Mouse (Mus musculus) forebrain, postnatal 0 days (tissue): Measurements from ENCODE around the gene Ugt1a9. TPM values are rescaled to one million over a fixed set of nuclear protein-coding genes. Genes with fewer than 3 reads are reported as not detected.

Experiments used
- ATAC-seq: fragments of 200-750 bp; cut with Nextera tagmentation; 2 replicates; pipeline ENCODE4 v1.8.0; 2017; ENCODE audit warnings: mild to moderate bottlenecking, moderate library complexity
- DNase-seq: peaks from one replicate; pipeline ENCODE4 v3.0.0-alpha.2; 2015
- H3K27ac ChIP-seq: fragments of 300-500 bp; sonication (generic); 2 replicates; pipeline ENCODE4 v1.5.1; 2014; ENCODE audit warnings: low read depth, mild to moderate bottlenecking, antibody characterized with exemption, low read length, moderate library complexity, mixed read lengths
- H3K27me3 ChIP-seq: fragments of 300-500 bp; sonication (generic); 2 replicates; pipeline ENCODE4 v1.6.1; 2014; ENCODE audit warnings: mild to moderate bottlenecking, low read length, mixed read lengths; ENCODE audit not compliant: insufficient read depth
- H3K36me3 ChIP-seq: fragments of 300-500 bp; sonication (generic); 2 replicates; pipeline ENCODE4 v1.6.1; 2014; ENCODE audit warnings: mild to moderate bottlenecking, moderate library complexity; ENCODE audit not compliant: insufficient read depth
- H3K4me1 ChIP-seq: fragments of 300-500 bp; sonication (generic); 2 replicates; pipeline ENCODE4 v1.6.1; 2014; ENCODE audit warnings: antibody characterized with exemption; ENCODE audit not compliant: insufficient read depth
- H3K4me2 ChIP-seq: fragments of 300-500 bp; sonication (generic); 2 replicates; pipeline ENCODE4 v1.6.1; 2014; ENCODE audit warnings: low read depth, mild to moderate bottlenecking, moderate library complexity
- H3K4me3 ChIP-seq: fragments of 300-500 bp; sonication (generic); 2 replicates; pipeline ENCODE4 v1.5.1; 2014; ENCODE audit warnings: low read depth, low read length, mixed read lengths
- H3K9ac ChIP-seq: fragments of 300-500 bp; sonication (generic); 2 replicates; pipeline ENCODE4 v1.6.1; 2014; ENCODE audit warnings: mild to moderate bottlenecking
- H3K9me3 ChIP-seq: fragments of 300-500 bp; sonication (generic); 2 replicates; pipeline ENCODE4 v1.6.1; 2016; ENCODE audit warnings: low read length
- CTCF ChIP-seq: sonication (generic); IDR thresholded peaks from 2 replicates; pipeline ENCODE4 v1.5.1; 2016; ENCODE audit warnings: antibody characterized with exemption, control low read depth, low read depth
- WGBS: fragments of 180-500 bp; shearing (Covaris S2); extraction: QIAGEN DNeasy Blood & Tissue Kit; methylation state at CpG from one replicate; pipeline ENCODE4 v1.1.7; 2014; 5-methylcytosine and 5-hydroxymethylcytosine counted together
- polyA plus RNA-seq: library from polyadenylated mRNA; unstranded; fragments of >200 nt; fragmentation: Nextera tagmentation; extraction: Ambion mirVana; gene quantifications from 2 replicates; pipeline ENCODE4 v1.2.1, GENCODE M21; 2015
- total RNA-seq: library from RNA; depleted of rRNA; stranded (reverse); fragments of >200 nt; gene quantifications from 2 replicates; pipeline ENCODE4 v1.2.3, GENCODE M21; 2014

Gene Ugt1a9
- total and polyA plus RNA-seq, 2 experiments from 2014 or later: not detected

DNA sequence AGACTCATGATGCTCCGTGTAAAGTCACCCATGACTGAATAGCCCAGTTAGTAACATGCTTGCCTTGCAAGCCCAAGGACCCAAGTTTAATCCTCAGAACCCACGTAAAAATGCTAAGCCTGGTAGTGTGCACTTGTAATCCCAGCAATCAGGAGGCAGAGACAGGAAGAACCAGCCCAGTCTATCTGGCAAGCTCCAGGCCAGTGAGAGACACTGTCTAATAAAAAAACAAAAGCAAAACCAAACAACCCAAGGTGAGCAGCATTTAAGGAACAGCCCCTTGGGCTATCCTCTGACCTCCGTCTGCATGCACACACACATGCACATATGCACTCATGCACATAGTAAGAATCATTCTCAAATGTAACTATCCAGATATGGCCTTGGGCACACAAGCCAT, 159.0 kb downstream of the Ugt1a9 start:
- 80% methylated on average over 3 of the region's 3 CpGs for WGBS
- no peak for ATAC-seq
- Histone ChIP-seq H3K27ac (no peak overlapping the region), H3K27me3 (no peaks in the 10 kb centered on the region), H3K4me3 (no peak overlapping the region), H3K9ac (no peak overlapping the region), H3K36me3 (no peaks in the 10 kb centered on the region), H3K9me3 (peaks cover 93% of the 10 kb centered on the region), H3K4me1 (no peaks in the 10 kb centered on the region), H3K4me2 (no peak overlapping the region)
- DNase-seq: no peak
- TF ChIP-seq CTCF: no peak

DNA sequence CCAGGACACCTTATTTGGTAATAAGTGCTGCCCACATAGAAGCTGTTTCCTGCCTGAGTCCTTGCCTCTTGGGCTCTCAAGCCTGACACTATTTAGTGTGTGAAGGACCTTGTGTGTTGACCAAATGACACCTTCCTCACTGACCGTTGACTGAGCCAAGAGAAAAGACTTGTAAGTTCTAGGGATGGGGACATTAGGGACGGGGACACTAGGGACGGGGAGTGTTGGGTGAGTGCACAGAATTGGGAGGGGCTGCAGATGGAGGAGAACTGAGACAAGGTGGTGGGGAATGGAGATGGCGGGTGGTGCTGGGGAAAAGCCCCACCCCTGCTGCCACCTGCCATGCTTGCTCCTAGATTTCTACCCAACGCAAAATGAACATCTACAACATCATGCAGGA, 159.4 kb downstream of the Ugt1a9 start:
- no peak for ATAC-seq
- Histone ChIP-seq H3K27ac (no peak overlapping the region), H3K9ac (no peak overlapping the region), H3K36me3 (no peaks in the 10 kb centered on the region), H3K4me2 (no peak overlapping the region), H3K27me3 (no peaks in the 10 kb centered on the region), H3K4me1 (no peaks in the 10 kb centered on the region), H3K9me3 (peaks cover 97% of the 10 kb centered on the region), H3K4me3 (no peak overlapping the region)
- DNase-seq: no peak
- WGBS: 88% methylated on average over 5 of the region's 5 CpGs
- TF ChIP-seq CTCF: no peak

DNA sequence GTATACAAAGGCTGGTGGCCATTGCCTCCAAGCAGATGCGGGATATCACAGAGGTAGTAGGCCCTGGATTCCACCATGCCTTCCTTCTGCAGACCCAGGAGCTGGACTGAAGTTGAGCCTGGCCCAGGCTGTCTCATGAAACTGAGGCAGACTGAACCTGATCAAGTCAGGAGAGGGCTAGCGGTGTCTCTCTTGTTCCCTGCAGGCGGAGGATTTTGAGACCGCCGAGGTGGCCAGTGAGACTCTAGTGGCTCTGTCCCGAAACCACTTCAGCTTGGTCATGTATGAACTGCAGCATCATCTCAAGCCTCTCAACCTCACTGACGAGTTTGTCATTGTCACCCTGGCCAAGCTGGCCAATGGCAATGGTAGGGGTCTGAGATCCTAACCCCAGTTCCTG, 159.8 kb downstream of the Ugt1a9 start:
- 74% methylated on average over 7 of the region's 7 CpGs for WGBS

DNA sequence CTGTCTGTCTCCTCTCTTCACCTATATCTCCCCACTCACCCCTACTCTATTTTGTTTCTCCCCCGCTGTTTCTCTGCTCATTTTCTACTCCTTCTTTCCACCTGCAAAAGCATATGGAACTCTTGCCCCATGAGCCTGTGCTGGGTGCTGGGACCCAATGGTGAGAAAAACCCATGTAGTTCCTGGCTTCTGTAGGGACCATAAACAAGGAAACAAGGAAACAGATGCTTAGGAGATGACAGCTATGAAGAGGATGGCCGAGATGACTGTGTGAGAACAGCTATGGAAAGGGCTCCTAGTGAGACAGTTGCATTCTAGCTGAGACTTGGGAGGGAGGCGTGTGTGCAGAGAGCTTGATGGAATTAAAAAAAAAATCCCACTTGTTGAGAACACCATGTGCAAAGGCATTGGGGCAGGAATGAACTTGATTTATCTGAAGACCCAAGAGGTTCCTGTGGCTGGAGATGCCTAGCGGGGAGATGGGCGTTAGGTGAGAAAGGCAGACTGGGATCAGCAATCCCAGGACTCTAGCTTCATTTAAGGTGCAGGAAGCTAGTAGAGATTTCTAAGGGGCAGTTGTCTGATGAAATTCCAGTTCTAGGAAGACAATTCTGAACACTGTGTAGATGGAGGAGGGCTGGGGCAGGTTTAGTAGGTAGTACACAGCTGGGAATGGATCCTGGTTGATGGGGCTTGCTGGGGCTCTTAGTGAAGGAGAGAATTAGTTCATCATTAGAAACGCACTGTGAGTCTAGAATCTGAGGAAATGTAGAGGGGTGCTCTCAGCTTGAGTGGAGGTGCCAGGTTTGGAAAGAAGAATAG, 160.6 kb downstream of the Ugt1a9 start:
- H3K9me3 ChIP-seq: peaks cover 100% of the 10 kb centered on the region
- 80% methylated on average over 6 of the region's 6 CpGs for WGBS
- H3K4me2 ChIP-seq: no peak overlapping the region
- H3K4me1 ChIP-seq: no peaks in the 10 kb centered on the region
- no peak overlapping the region for H3K27ac ChIP-seq
- no peak for TF ChIP-seq CTCF
- no peak for DNase-seq
- no peaks in the 10 kb centered on the region for H3K36me3 ChIP-seq
- ATAC-seq: no peak
- H3K4me3 ChIP-seq: no peak overlapping the region
- no peak overlapping the region for H3K9ac ChIP-seq
- no peaks in the 10 kb centered on the region for H3K27me3 ChIP-seq

More for the DNA sequence above, 159.8 kb downstream of the Ugt1a9 start:
- TF ChIP-seq CTCF: no peak
- Histone ChIP-seq H3K9ac (no peak overlapping the region), H3K4me1 (no peaks in the 10 kb centered on the region), H3K4me3 (no peak overlapping the region), H3K36me3 (no peaks in the 10 kb centered on the region), H3K27me3 (no peaks in the 10 kb centered on the region), H3K9me3 (peaks cover 100% of the 10 kb centered on the region), H3K4me2 (no peak overlapping the region), H3K27ac (no peak overlapping the region)
- no peak for DNase-seq
- no peak for ATAC-seq

DNA sequence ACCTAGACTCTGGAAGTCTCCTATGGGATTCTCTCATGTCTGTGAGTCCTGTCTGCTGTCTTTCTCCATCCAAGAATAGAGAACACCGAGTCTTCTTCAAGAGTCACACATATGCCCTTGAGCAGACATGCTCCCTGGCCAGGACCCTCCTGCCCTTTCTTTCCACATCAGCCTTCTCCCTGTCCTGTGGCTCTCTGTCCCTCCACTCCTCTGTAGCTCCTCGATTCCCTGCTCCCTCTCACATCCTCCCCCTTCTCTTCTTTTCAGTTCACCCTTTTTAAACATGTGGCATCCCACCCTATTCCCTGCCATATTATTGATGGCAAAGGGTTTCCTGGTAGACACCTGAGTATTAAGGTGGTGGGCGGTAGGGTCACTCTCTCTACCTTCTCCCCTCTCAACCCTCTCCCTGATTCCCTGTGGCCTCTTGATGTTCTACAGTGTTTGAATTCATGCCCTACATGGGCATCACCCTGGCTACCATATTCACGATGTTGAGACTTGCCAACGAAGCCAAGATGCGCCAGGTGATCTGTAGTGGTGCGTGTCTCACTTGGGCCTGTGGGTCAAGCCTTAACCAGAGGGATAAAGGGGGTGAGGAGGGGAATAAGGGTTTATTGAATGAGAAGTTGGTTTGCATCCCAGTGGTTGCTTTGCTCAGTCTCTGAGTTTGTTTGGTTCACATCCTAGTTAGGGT, 161.4 kb downstream of the Ugt1a9 start:
- ATAC-seq (no peak), DNase-seq (no peak)
- no peak overlapping the region for H3K27ac ChIP-seq
- no peak overlapping the region for H3K9ac ChIP-seq
- H3K4me1 ChIP-seq: no peaks in the 10 kb centered on the region
- no peaks in the 10 kb centered on the region for H3K27me3 ChIP-seq
- H3K9me3 ChIP-seq: peaks cover 98% of the 10 kb centered on the region
- WGBS: 67% methylated on average over 7 of the region's 7 CpGs
- no peaks in the 10 kb centered on the region for H3K36me3 ChIP-seq
- no peak overlapping the region for H3K4me3 ChIP-seq
- H3K4me2 ChIP-seq: no peak overlapping the region
- no peak for TF ChIP-seq CTCF

DNA sequence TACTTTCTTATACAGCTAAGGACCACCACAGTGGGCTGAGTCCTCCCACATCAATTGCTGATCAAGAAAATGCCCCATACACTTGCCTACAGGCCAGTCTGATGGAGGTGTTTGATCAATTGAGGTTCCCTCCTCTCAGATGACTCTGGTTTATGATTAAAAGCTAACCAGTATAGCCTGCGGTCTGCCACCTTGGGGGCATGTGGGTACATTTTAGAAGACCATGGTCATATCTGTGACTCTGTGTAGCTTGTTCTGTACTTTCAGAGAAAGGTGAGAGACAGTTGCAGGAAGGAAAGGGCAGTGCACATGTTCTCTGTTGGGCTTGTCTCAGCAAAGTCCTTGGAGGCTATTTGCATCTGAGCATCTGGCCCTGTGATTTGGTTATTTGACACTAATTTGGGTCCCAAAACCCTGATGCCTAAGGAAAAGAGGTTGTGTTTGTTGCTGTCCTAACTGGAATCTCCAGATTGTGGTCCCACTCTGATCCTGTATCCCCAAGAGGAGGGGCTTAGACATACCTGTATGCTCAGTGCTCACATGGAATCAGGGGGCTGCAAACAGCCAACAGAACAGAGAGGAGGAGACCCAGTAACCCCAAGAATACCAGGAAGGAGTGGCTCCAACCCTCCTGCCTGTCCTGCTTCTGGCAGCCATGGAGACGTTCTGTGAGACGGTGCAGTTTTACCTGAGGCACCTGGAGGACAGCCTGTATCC, 162.2 kb downstream of the Ugt1a9 start:
- Histone ChIP-seq H3K4me2 (no peak overlapping the region), H3K27ac (no peak overlapping the region), H3K4me3 (no peak overlapping the region), H3K9me3 (peaks cover 98% of the 10 kb centered on the region), H3K4me1 (no peaks in the 10 kb centered on the region), H3K9ac (no peak overlapping the region), H3K36me3 (no peaks in the 10 kb centered on the region), H3K27me3 (no peaks in the 10 kb centered on the region)
- TF ChIP-seq CTCF: no peak
- WGBS: 60% methylated on average over 3 of the region's 3 CpGs
- ATAC-seq (no peak), DNase-seq (no peak)
